ENCODE assay signal across 8 mouse cellular contexts in the genomic region with DNA sequence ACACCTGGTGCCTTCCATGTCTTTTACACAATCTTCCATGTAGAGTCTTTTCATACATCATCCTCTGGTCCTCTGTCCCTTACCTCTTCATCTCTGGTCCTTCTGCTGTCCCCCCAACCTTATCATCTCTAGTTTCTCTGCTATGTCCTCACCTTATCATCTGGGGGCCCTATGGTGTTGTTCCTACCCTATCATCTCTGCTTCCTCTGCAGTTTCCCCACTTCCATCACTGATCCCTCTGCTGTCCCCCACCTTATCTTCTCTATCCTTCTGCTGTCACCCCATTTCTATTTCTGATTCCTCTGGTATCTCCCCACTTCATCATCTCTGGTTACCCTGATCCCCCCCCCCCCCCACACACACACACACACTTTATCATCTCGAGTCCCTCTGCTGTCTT. TPM values are rescaled to one million over a fixed set of nuclear protein-coding genes. Genes with fewer than 3 reads are reported as not detected.
DNase-seq lines count a peak whose midpoint lies in the region; ATAC-seq and TF ChIP-seq lines count a peak whose summit lies in the region.

No protein-coding gene starts in this region.

- 0% methylated on average over 1 of the region's 1 CpGs for WGBS in heart, embryonic 16.5 days
- 0% methylated on average over 1 of the region's 1 CpGs for WGBS in hindbrain, embryonic 16.5 days
- WGBS in midbrain, embryonic 13.5 days: 5% methylated on average over 1 of the region's 1 CpGs

- peak overlapping the region; percentile 94 for H3K9ac ChIP-seq in heart, embryonic 16.5 days (ENCODE audit: low read length)
- peak overlapping the region; percentile 97 for H3K9ac ChIP-seq in hindbrain, embryonic 16.5 days (ENCODE audit: low read depth, low read length)
- peak overlapping the region; percentile 95 for H3K9ac ChIP-seq in midbrain, embryonic 13.5 days (replicated peaks)

- H3K9me3 ChIP-seq in heart, embryonic 16.5 days (replicated peaks; ENCODE audit: control insufficient read depth, low read length): no peaks in the 10 kb centered on the region
- no peaks in the 10 kb centered on the region for H3K9me3 ChIP-seq in hindbrain, embryonic 16.5 days (ENCODE audit: control insufficient read depth, low read length)
- H3K9me3 ChIP-seq in midbrain, embryonic 13.5 days: no peaks in the 10 kb centered on the region

- H3K4me1 ChIP-seq in heart, embryonic 16.5 days (ENCODE audit: control insufficient read depth, insufficient read depth, low read length): peaks cover 14% of the 10 kb centered on the region
- H3K4me1 ChIP-seq in bone marrow macrophage, adult 2 months (ENCODE audit: control insufficient read depth, insufficient read depth, low read length): peaks cover 13% of the 10 kb centered on the region
- H3K4me1 ChIP-seq in hindbrain, embryonic 16.5 days (ENCODE audit: control insufficient read depth, insufficient read depth, low read depth, low read length): peaks cover 20% of the 10 kb centered on the region
- peaks cover 23% of the 10 kb centered on the region for H3K4me1 ChIP-seq in midbrain, embryonic 13.5 days (replicated peaks)

- no peak for DNase-seq in heart, adult 8-10 months (ENCODE audit: low spot score)
- DNase-seq in layer of hippocampus, postnatal 25 days (ENCODE audit: extremely low spot score in 1 of 2, low spot score in 1 of 2): no peak
- DNase-seq in gastrocnemius, postnatal 10 days: no peak
- no peak for DNase-seq in embryo, embryonic 10 days (ENCODE audit: low spot score)

- H3K27ac ChIP-seq in heart, embryonic 16.5 days (ENCODE audit: low read length): no peak overlapping the region
- H3K27ac ChIP-seq in bone marrow macrophage, adult 2 months (ENCODE audit: insufficient read depth, low read depth, low read length): peak overlapping the region; percentile 63
- no peak overlapping the region for H3K27ac ChIP-seq in hindbrain, embryonic 16.5 days (ENCODE audit: low read depth, low read length)
- no peak overlapping the region; the same call in 1 of the 2 replicates for H3K27ac ChIP-seq in midbrain, embryonic 13.5 days

- no peak for ATAC-seq in heart, embryonic 16.5 days (replicated peaks; ENCODE audit: extremely low read depth, insufficient read depth, low FRiP score)
- no peak for ATAC-seq in hindbrain, embryonic 16.5 days
- ATAC-seq in midbrain, embryonic 13.5 days: no peak

- H3K36me3 ChIP-seq in heart, embryonic 16.5 days (ENCODE audit: control insufficient read depth, insufficient read depth): peaks cover 15% of the 10 kb centered on the region
- H3K36me3 ChIP-seq in hindbrain, embryonic 16.5 days (ENCODE audit: control insufficient read depth, insufficient read depth, low read length): peaks cover 3% of the 10 kb centered on the region; the same call in 1 of the 2 replicates
- H3K36me3 ChIP-seq in midbrain, embryonic 13.5 days: peaks cover 26% of the 10 kb centered on the region

- no peak for TF ChIP-seq POLR2A in bone marrow macrophage, adult 2 months (IDR thresholded peaks at IDR 0.05; ENCODE audit: borderline replicate concordance, low read depth, low read length)

- peak overlapping the region; percentile 88 for H3K4me3 ChIP-seq in heart, embryonic 16.5 days (ENCODE audit: low read length)
- H3K4me3 ChIP-seq in bone marrow macrophage, adult 2 months (ENCODE audit: insufficient read depth, low read length): peak overlapping the region; percentile 74
- H3K4me3 ChIP-seq in hindbrain, embryonic 16.5 days (ENCODE audit: low read length): peak overlapping the region; percentile 99
- H3K4me3 ChIP-seq in midbrain, embryonic 13.5 days (replicated peaks): peak overlapping the region; percentile 86

- H3K27me3 ChIP-seq in heart, embryonic 16.5 days (ENCODE audit: control insufficient read depth, insufficient read depth, low read length): no peaks in the 10 kb centered on the region
- H3K27me3 ChIP-seq in hindbrain, embryonic 16.5 days (replicated peaks; ENCODE audit: control insufficient read depth, insufficient read depth, low read length): no peaks in the 10 kb centered on the region
- H3K27me3 ChIP-seq in midbrain, embryonic 13.5 days: no peaks in the 10 kb centered on the region

- no peak for TF ChIP-seq CTCF in bone marrow macrophage, adult 2 months (IDR thresholded peaks at IDR 0.05; ENCODE audit: low read depth, low read length)

- H3K4me2 ChIP-seq in heart, embryonic 16.5 days (ENCODE audit: low read depth, low read length): peak overlapping the region; percentile 72
- H3K4me2 ChIP-seq in hindbrain, embryonic 16.5 days (ENCODE audit: low read length): peak overlapping the region; percentile 80
- peak overlapping the region; percentile 83 for H3K4me2 ChIP-seq in midbrain, embryonic 13.5 days (replicated peaks)

RNA-seq across cellular contexts. Expression of gene Ap2a1, which starts 0.7 kb away (rescaled TPM):
- 51.8 and 52.0 TPM in 2 replicates for polyA plus RNA-seq in heart, embryonic 16.5 days (2015; fragmentation: Nextera tagmentation; extraction: Ambion mirVana)
- total RNA-seq in heart, adult 8-10 months (2022): 10 to 100 TPM; 61.0 to 74.9 (median 67.2) TPM
- polyA plus RNA-seq in bone marrow macrophage, adult 2 months (2012; ENCODE audit: insufficient read depth, insufficient read length, missing spikeins): 42.3 and 56.7 TPM in 2 replicates
- polyA plus RNA-seq in hindbrain, embryonic 16.5 days (2015; fragmentation: Nextera tagmentation; extraction: Ambion mirVana): 128 and 133 TPM in 2 replicates
- polyA plus RNA-seq in midbrain, embryonic 13.5 days (2015; fragmentation: Nextera tagmentation; extraction: Ambion mirVana): 98.1 and 98.6 TPM in 2 replicates
- 100 to 1,000 TPM; 304 to 306 TPM for total RNA-seq in layer of hippocampus, postnatal 25 days (2021)
- 10 to 100 TPM; 59.0 to 65.0 TPM for total RNA-seq in gastrocnemius, postnatal 10 days (2021)

RNA-seq across cellular contexts. Expression of gene Tsks, which starts 14.4 kb away (rescaled TPM):
- 0.12 and 0.40 TPM in 2 replicates for polyA plus RNA-seq in heart, embryonic 16.5 days (2015; fragmentation: Nextera tagmentation; extraction: Ambion mirVana)
- not detected for total RNA-seq in heart, adult 8-10 months (2022)
- not detected in 2 replicates for polyA plus RNA-seq in bone marrow macrophage, adult 2 months (2012; ENCODE audit: insufficient read depth, insufficient read length, missing spikeins)
- 0.15 TPM in 1 of 2 replicates, not detected in the other for polyA plus RNA-seq in hindbrain, embryonic 16.5 days (2015; fragmentation: Nextera tagmentation; extraction: Ambion mirVana)
- 0.17 TPM in 1 of 2 replicates, not detected in the other for polyA plus RNA-seq in midbrain, embryonic 13.5 days (2015; fragmentation: Nextera tagmentation; extraction: Ambion mirVana)
- total RNA-seq in layer of hippocampus, postnatal 25 days (2021): 1 to 10 TPM in 1 of 2 experiments, under 1 TPM in 1; 0.73 to 1.0 TPM
- not detected for total RNA-seq in gastrocnemius, postnatal 10 days (2021)

RNA-seq across cellular contexts. Expression of gene Fuz, which starts 32.7 kb away (rescaled TPM):
- 15.3 and 16.0 TPM in 2 replicates for polyA plus RNA-seq in heart, embryonic 16.5 days (2015; fragmentation: Nextera tagmentation; extraction: Ambion mirVana)
- total RNA-seq in heart, adult 8-10 months (2022): 10 to 100 TPM; 14.9 to 18.5 (median 17.4) TPM
- 11.3 and 14.1 TPM in 2 replicates for polyA plus RNA-seq in bone marrow macrophage, adult 2 months (2012; ENCODE audit: insufficient read depth, insufficient read length, missing spikeins)
- 18.1 and 19.6 TPM in 2 replicates for polyA plus RNA-seq in hindbrain, embryonic 16.5 days (2015; fragmentation: Nextera tagmentation; extraction: Ambion mirVana)
- 24.2 and 26.9 TPM in 2 replicates for polyA plus RNA-seq in midbrain, embryonic 13.5 days (2015; fragmentation: Nextera tagmentation; extraction: Ambion mirVana)
- 10 to 100 TPM; 27.3 to 29.2 TPM for total RNA-seq in layer of hippocampus, postnatal 25 days (2021)
- 10 to 100 TPM; 15.0 to 18.1 TPM for total RNA-seq in gastrocnemius, postnatal 10 days (2021)

RNA-seq across cellular contexts. Expression of gene Med25, which starts 36.1 kb away (rescaled TPM):
- polyA plus RNA-seq in heart, embryonic 16.5 days (2015; fragmentation: Nextera tagmentation; extraction: Ambion mirVana): 89.4 and 96.0 TPM in 2 replicates
- total RNA-seq in heart, adult 8-10 months (2022): 10 to 100 TPM; 79.8 to 88.1 (median 85.0) TPM
- polyA plus RNA-seq in bone marrow macrophage, adult 2 months (2012; ENCODE audit: insufficient read depth, insufficient read length, missing spikeins): 32.3 and 33.4 TPM in 2 replicates
- polyA plus RNA-seq in hindbrain, embryonic 16.5 days (2015; fragmentation: Nextera tagmentation; extraction: Ambion mirVana): 136 and 158 TPM in 2 replicates
- polyA plus RNA-seq in midbrain, embryonic 13.5 days (2015; fragmentation: Nextera tagmentation; extraction: Ambion mirVana): 151 and 162 TPM in 2 replicates
- 100 to 1,000 TPM; 105 to 108 TPM for total RNA-seq in layer of hippocampus, postnatal 25 days (2021)
- total RNA-seq in gastrocnemius, postnatal 10 days (2021): 10 to 100 TPM; 44.7 to 53.5 TPM

RNA-seq across cellular contexts. Expression of gene Cpt1c, which starts 46.1 kb away (rescaled TPM):
- 7.6 and 8.9 TPM in 2 replicates for polyA plus RNA-seq in heart, embryonic 16.5 days (2015; fragmentation: Nextera tagmentation; extraction: Ambion mirVana)
- 1 to 10 TPM; 1.4 to 2.7 (median 1.8) TPM for total RNA-seq in heart, adult 8-10 months (2022)
- polyA plus RNA-seq in bone marrow macrophage, adult 2 months (2012; ENCODE audit: insufficient read depth, insufficient read length, missing spikeins): 0.99 and 2.3 TPM in 2 replicates
- polyA plus RNA-seq in hindbrain, embryonic 16.5 days (2015; fragmentation: Nextera tagmentation; extraction: Ambion mirVana): 58.6 and 59.7 TPM in 2 replicates
- 47.0 and 56.0 TPM in 2 replicates for polyA plus RNA-seq in midbrain, embryonic 13.5 days (2015; fragmentation: Nextera tagmentation; extraction: Ambion mirVana)
- 100 to 1,000 TPM; 117 to 128 TPM for total RNA-seq in layer of hippocampus, postnatal 25 days (2021)
- total RNA-seq in gastrocnemius, postnatal 10 days (2021): 1 to 10 TPM; 4.4 to 5.7 TPM
